Mouse (Mus musculus) lung, adult 2 months (tissue): ENCODE measurements around the gene Dock4.

Experiments used
- CTCF ChIP-seq: fragments of 200-500 bp; IDR thresholded peaks from 2 replicates; pipeline ENCODE4 v1.5.1; 2011; ENCODE audit warnings: mild to moderate bottlenecking, low read length, control low read depth; ENCODE audit not compliant: insufficient read depth
- POLR2A ChIP-seq: fragments of 200-500 bp; IDR thresholded peaks from 2 replicates; pipeline ENCODE4 v1.6.1; 2011; ENCODE audit warnings: low read depth, mild to moderate bottlenecking, control low read depth, low read length, borderline replicate concordance; ENCODE audit errors: extremely low read depth

- TF ChIP-seq CTCF (no peak), POLR2A (no peak)
These were observed 225.0 kb downstream of the Dock4 start for GRCm38 (mm10) chr12:40670766-40671165.
